ENCODE assay signal across 8 mouse cellular contexts in the genomic region with DNA sequence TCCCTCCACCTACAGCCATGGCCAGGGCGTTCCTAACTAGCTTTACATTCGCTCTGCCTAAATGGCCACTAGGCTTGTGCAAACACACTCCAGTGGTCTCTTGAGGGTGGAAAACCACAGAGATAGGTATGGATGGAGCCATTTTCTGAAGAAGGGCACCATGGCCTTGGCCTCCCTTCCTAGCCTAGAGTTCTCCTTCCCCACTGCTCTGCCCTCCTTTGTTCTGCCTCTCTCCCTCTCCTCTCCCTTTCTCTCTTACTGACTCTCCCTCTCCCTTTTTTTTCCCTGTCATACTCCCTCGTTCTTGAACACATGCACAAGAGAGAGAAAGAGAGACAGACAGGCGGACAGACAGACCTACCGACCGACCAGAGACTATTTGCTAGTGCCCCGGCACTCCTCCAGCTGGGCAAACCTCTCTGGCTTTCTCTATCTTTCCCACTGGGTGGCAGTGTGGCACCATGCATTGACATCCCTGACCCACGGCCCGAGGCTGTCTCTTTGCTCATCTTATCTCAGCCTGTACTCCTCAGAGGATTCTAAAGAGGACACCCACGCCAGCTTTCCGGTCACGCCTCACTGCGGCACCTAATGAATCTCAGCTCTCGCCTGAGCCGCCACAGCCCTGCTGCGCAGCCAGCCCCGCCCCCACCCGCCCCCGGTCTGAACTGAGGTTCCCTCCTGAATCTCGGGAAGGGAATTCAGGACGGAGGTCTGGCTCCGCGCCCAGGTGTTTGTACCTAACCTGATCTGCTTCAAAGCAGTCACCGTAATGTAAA. TPM values are rescaled to one million over a fixed set of nuclear protein-coding genes. Genes with fewer than 3 reads are reported as not detected.
DNase-seq lines count a peak whose midpoint lies in the region; ATAC-seq lines count a peak whose summit lies in the region.

No protein-coding gene starts in this region.

- no peaks in the 10 kb centered on the region for H3K9me3 ChIP-seq in megakaryocyte, embryonic 14.5 days

- peak; percentile 85 for DNase-seq in adipocyte (ENCODE audit: low spot score)
- peak; percentile 78 for DNase-seq in gastrocnemius, postnatal 10 days
- peak; percentile 71 for DNase-seq in induced T-regulatory cell, adult 2 months (ENCODE audit: low read depth)
- peak; percentile 79 to 93 for DNase-seq in left cerebral cortex, adult 8-10 months (ENCODE audit: low spot score in 2 of 2)
- DNase-seq in right cerebral cortex, postnatal 14 days: peak; percentile 92
- DNase-seq in urinary bladder, postnatal 25 days (ENCODE audit: low spot score): peak; percentile 74

- peak overlapping the region; percentile 87 for H3K4me3 ChIP-seq in megakaryocyte, embryonic 14.5 days (replicated peaks)

- peaks cover 22% of the 10 kb centered on the region for H3K4me1 ChIP-seq in megakaryocyte, embryonic 14.5 days

- no peaks in the 10 kb centered on the region for H3K36me3 ChIP-seq in megakaryocyte, embryonic 14.5 days (replicated peaks; ENCODE audit: low read length)

- peaks cover 44% of the 10 kb centered on the region for H3K27me3 ChIP-seq in megakaryocyte, embryonic 14.5 days (replicated peaks)

- ATAC-seq in common myeloid progenitor, adult 5-6 weeks (replicated peaks; ENCODE audit: low read depth, poor library complexity, severe bottlenecking): peak; percentile 97

RNA-seq across cellular contexts. Expression of gene Allc, which starts 7.0 kb away (rescaled TPM):
- not detected in 2 replicates for total RNA-seq in common myeloid progenitor, adult 5-6 weeks (2017)
- not detected for total RNA-seq in gastrocnemius, postnatal 10 days (2021)
- 1 to 10 TPM in 1 of 4 experiments, under 1 TPM in 3; 0.74 to 1.3 (median 0.91) TPM for total RNA-seq in left cerebral cortex, adult 8-10 months (2022)
- not detected in 2 replicates for polyA plus RNA-seq in megakaryocyte, embryonic 14.5 days (2012; ENCODE audit: insufficient read depth, low replicate concordance)

RNA-seq across cellular contexts. Expression of gene Colec11, which starts 33.9 kb away (rescaled TPM):
- not detected in 2 replicates for total RNA-seq in common myeloid progenitor, adult 5-6 weeks (2017)
- total RNA-seq in gastrocnemius, postnatal 10 days (2021): 1 to 10 TPM; 1.1 to 1.5 TPM
- total RNA-seq in left cerebral cortex, adult 8-10 months (2022): under 1 TPM in 3 of 4 experiments, not detected in 1; 0.35 to 0.39 (median 0.35) TPM
- polyA plus RNA-seq in megakaryocyte, embryonic 14.5 days (2012; ENCODE audit: insufficient read depth, low replicate concordance): 20.7 and 32.6 TPM in 2 replicates

RNA-seq across cellular contexts. Expression of gene Dcdc2c, which starts 37.1 kb away (rescaled TPM):
- not detected in 2 replicates for total RNA-seq in common myeloid progenitor, adult 5-6 weeks (2017)
- total RNA-seq in gastrocnemius, postnatal 10 days (2021): not detected
- total RNA-seq in left cerebral cortex, adult 8-10 months (2022): under 1 TPM; 0.48 to 1.00 (median 0.62) TPM
- polyA plus RNA-seq in megakaryocyte, embryonic 14.5 days (2012; ENCODE audit: insufficient read depth, low replicate concordance): not detected in 2 replicates

RNA-seq across cellular contexts. Expression of gene Rps7, which starts 46.5 kb away (rescaled TPM):
- 5,654 and 5,856 TPM in 2 replicates for total RNA-seq in common myeloid progenitor, adult 5-6 weeks (2017)
- 100 to 1,000 TPM; 322 to 387 TPM for total RNA-seq in gastrocnemius, postnatal 10 days (2021)
- 100 to 1,000 TPM; 266 to 307 (median 284) TPM for total RNA-seq in left cerebral cortex, adult 8-10 months (2022)
- polyA plus RNA-seq in megakaryocyte, embryonic 14.5 days (2012; ENCODE audit: insufficient read depth, low replicate concordance): 23.0 and 205 TPM in 2 replicates

Comparison
In these comparisons a context has a peak if more than half of its experiments do, and no peak if none do; other contexts are left out.
1. Peak in every context shown above with its lines: DNase-seq, ATAC-seq and H3K4me3 ChIP-seq.